Mouse (Mus musculus) bone marrow, adult 2 months (tissue): ENCODE measurements around the gene Angptl4. TPM values are rescaled to one million over a fixed set of nuclear protein-coding genes. Genes with fewer than 3 reads are reported as not detected.

Experiments used
- H3K27ac ChIP-seq: fragments of 200-500 bp; 2 replicates; pipeline ENCODE4 v1.5.1; 2012; ENCODE audit warnings: low read depth, mild to moderate bottlenecking, control low read depth, inconsistent platforms, low read length; ENCODE audit not compliant: control insufficient read depth, poor library complexity, insufficient read depth
- H3K4me1 ChIP-seq: fragments of 200-500 bp; 2 replicates; pipeline ENCODE4 v1.6.1; 2011; ENCODE audit warnings: low read length; ENCODE audit not compliant: control insufficient read depth, insufficient read depth
- H3K4me3 ChIP-seq: fragments of 200-500 bp; replicated peaks from 2 replicates; pipeline ENCODE3; 2011; ENCODE audit warnings: mild to moderate bottlenecking, low read depth, low read length, control low read depth; ENCODE audit not compliant: control insufficient read depth
- CTCF ChIP-seq: fragments of 200-500 bp; IDR thresholded peaks from 2 replicates; pipeline ENCODE4 v1.5.1; 2011; ENCODE audit warnings: low read length, control low read depth; ENCODE audit not compliant: control insufficient read depth, insufficient read depth
- POLR2A ChIP-seq: fragments of 200-500 bp; IDR thresholded peaks from 2 replicates; pipeline ENCODE4 v1.6.1; 2011; ENCODE audit warnings: low read depth, mild to moderate bottlenecking, control low read depth, low read length, borderline replicate concordance; ENCODE audit not compliant: control insufficient read depth
- WGBS: fragments of 180-500 bp; shearing (Covaris S2); methylation state at CpG from one replicate; pipeline ENCODE4 v1.1.7; 2018; 5-methylcytosine and 5-hydroxymethylcytosine counted together
- polyA plus RNA-seq: library from polyadenylated mRNA; stranded (reverse); fragments of >200 nt; gene quantifications from 2 replicates; pipeline ENCODE4 v1.2.4, GENCODE M21; 2011; ENCODE audit warnings: low replicate concordance; ENCODE audit not compliant: missing spikeins, insufficient read depth, insufficient read length

The Angptl4 gene
- polyA plus RNA-seq, 1 experiment, result 7.4 TPM

GRCm38 (mm10) chr17:33774573-33775155, 7.0 kb downstream of the Angptl4 start:
- TF ChIP-seq POLR2A, result no peak
- WGBS, result 84% methylated on average over 8 of the region's 8 CpGs
- Histone ChIP-seq H3K4me3 (no peak overlapping the region), H3K27ac (no peak overlapping the region), H3K4me1 (peaks cover 1% of the 10 kb centered on the region; the same call in 1 of the 2 replicates)

GRCm38 (mm10) chr17:33773871-33774572, 7.6 kb downstream of the Angptl4 start:
- Histone ChIP-seq H3K4me3 (no peak overlapping the region), H3K27ac (no peak overlapping the region), H3K4me1 (peaks cover 1% of the 10 kb centered on the region; the same call in 1 of the 2 replicates)
- TF ChIP-seq POLR2A, result no peak
- no peak for TF ChIP-seq CTCF
- WGBS, result 87% methylated on average over 6 of the region's 6 CpGs

- Histone ChIP-seq H3K27ac (no peak overlapping the region), H3K4me3 (no peak overlapping the region), H3K4me1 (peaks cover 1% of the 10 kb centered on the region; the same call in 1 of the 2 replicates)
- WGBS, result 85% methylated on average over 6 of the region's 6 CpGs
- no peak for TF ChIP-seq CTCF
- no peak for TF ChIP-seq POLR2A
Observed at GRCm38 (mm10) chr17:33773426-33773825, 8.2 kb downstream of the Angptl4 start.

- TF ChIP-seq CTCF (no peak), POLR2A (no peak)
- Histone ChIP-seq H3K4me1 (peaks cover 1% of the 10 kb centered on the region; the same call in 1 of the 2 replicates), H3K27ac (no peak overlapping the region), H3K4me3 (no peak overlapping the region)
- 86% methylated on average over 4 of the region's 4 CpGs for WGBS
Observed at GRCm38 (mm10) chr17:33771617-33772016, 10.0 kb downstream of the Angptl4 start.

- TF ChIP-seq CTCF, result no peak
- TF ChIP-seq POLR2A, result no peak
- Histone ChIP-seq H3K27ac (no peak overlapping the region), H3K4me1 (no peaks in the 10 kb centered on the region), H3K4me3 (no peak overlapping the region)
- 45% methylated on average over 3 of the region's 3 CpGs for WGBS
Observed at GRCm38 (mm10) chr17:33766389-33766788, 15.2 kb downstream of the Angptl4 start.

GRCm38 (mm10) chr17:33760255-33761165, 21.1 kb downstream of the Angptl4 start, which contains the start of gene Rab11b:
Rab11b (minus strand) TSS chr17:33760530.
- 2% methylated on average over 35 of the region's 35 CpGs for WGBS
- Histone ChIP-seq H3K4me1 (peaks cover 1% of the 10 kb centered on the region; the same call in 1 of the 2 replicates), H3K4me3 (peak within 1 kb of the TSS; percentile 74), H3K27ac (peak within 1 kb of the TSS; percentile 99)
- TF ChIP-seq CTCF, result no peak
- no peak; the same call in 1 of the 2 replicates for TF ChIP-seq POLR2A

GRCm38 (mm10) chr17:33759767-33760254, 21.8 kb downstream of the Angptl4 start:
- H3K27ac ChIP-seq, result peak overlapping the region; percentile 99
- peak overlapping the region; percentile 74 for H3K4me3 ChIP-seq
- peaks cover 1% of the 10 kb centered on the region; the same call in 1 of the 2 replicates for H3K4me1 ChIP-seq
- TF ChIP-seq CTCF (no peak), POLR2A (0 out of 2 replicates have a peak, but pooled peaks have one; percentile 65)
- WGBS, result under 1% methylated on average over 38 of the region's 38 CpGs

- H3K4me1 ChIP-seq, result peaks cover 1% of the 10 kb centered on the region; the same call in 1 of the 2 replicates
- no peak overlapping the region for H3K27ac ChIP-seq
- H3K4me3 ChIP-seq, result no peak overlapping the region
- TF ChIP-seq POLR2A (no peak), CTCF (no peak)
- 61% methylated on average over 4 of the region's 4 CpGs for WGBS
Observed at GRCm38 (mm10) chr17:33757231-33757630, 24.4 kb downstream of the Angptl4 start.
